Mouse (Mus musculus): Measurements from ENCODE around the gene Bend3.
A peak's percentile ranks its signal among the peaks of the same experiment; 100 is the strongest.

Bend3 gene

DNA sequence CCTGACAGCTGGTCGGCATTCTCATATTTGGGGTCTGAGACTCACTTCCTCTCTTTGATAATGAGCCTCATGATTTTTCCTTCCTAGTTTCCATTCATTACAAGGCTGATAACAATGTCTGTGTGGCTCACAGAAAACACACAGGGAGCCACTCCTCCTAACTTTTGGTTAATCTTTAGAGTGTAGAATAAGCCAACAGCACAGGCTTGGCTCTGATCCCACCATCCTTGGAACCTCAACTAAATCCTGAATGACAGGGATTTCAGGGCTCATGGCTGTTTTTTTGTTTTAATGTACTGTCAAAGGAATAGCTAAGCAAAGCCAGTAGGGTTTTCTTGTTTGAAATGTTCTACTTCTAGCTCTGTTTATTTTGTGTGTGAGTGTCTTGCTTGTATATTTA lies 55.8 kb downstream of the Bend3 start:
- DNase-seq = no peak

GRCm38 (mm10) chr10:43537652-43538051 lies 59.0 kb downstream of the Bend3 start:
- DNase-seq = no peak

DNA sequence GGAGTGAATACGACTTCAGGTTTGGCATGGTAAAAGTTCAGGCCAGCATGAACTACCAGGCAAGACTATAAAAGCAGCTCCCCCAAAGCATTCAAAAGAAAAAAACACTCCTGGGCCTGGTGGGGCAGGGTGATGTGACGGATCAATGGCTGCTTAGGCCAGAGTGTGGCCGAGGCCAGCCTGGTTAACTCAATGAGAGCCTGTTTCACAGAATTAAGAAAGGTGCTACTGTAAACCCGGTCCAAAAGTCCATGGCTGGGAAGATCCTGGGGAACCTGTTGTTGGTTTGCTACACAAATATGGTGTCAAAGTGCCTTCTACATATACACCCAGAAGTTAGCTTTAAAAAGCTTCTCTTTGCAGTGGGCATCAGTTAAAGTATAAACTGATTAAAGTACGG lies 60.2 kb downstream of the Bend3 start:
- no peak for DNase-seq

- DNase-seq = no peak
Observed at GRCm38 (mm10) chr10:43539746-43540310, 61.2 kb downstream of the Bend3 start.

DNA sequence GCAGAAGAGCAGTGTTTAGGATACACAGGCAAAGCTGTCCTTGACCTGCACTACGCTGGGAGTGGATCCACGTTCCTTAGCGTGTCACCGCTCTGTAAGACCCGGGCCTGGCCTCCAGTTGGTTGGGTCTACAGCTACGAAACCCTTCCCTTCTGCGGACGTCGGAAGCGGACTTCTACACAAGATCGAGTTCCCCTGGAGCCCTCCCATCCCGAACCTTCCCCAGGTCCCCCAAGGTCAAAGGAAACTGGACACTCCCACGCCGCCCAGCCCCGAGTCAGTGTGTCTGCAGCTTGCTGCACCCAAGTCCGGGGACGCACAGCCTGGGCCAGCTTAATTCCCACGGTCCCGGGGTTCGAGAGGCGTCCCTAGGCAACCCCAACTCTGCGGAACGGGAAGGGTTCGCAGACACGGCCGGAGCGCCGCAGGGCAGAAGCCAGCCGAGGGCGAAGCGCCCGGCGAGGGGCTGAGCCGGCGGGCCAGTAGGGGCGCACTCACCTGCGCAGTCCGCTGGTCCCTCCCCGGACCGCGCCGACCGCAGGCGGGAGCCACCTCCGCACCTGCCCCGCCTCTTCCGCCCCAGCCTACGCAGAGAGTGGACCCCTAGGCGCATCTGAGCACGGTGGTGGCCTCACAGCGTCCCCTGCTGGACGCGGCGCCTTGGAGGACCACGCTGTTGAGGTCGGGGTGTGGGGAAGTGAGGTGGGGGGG lies 62.0 kb downstream of the Bend3 start, which contains the start of gene 1700021F05Rik:
TSS of gene 1700021F05Rik (minus strand) at position 553 of the 711 bp plus-strand sequence.
- peak; percentile 98 to 99 for DNase-seq

GRCm38 (mm10) chr10:43541153-43541544 lies 62.5 kb downstream of the Bend3 start:
- DNase-seq = no peak

DNA sequence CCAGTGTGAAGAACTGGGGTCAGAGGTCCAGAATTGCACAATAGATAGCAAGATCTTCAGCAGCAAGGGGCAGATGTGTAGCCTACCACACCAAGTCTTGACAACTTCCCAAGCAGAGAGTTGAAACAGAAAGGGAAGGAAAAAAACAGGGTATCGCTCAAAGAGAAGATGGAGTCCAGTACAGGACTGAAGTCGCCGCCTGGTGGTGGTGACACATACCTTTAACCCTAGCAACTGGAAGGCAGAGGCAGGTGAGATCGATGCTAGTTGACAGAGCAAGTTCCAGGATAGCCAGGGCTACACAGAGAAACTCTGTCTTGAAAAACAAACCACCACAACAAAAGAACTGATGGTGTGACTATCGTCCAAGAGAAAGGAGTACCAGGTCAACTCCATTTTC lies 70.8 kb downstream of the Bend3 start:
- peak; percentile 34 to 51 for DNase-seq

GRCm38 (mm10) chr10:43550923-43551322 lies 72.3 kb downstream of the Bend3 start:
- DNase-seq = no peak

DNA sequence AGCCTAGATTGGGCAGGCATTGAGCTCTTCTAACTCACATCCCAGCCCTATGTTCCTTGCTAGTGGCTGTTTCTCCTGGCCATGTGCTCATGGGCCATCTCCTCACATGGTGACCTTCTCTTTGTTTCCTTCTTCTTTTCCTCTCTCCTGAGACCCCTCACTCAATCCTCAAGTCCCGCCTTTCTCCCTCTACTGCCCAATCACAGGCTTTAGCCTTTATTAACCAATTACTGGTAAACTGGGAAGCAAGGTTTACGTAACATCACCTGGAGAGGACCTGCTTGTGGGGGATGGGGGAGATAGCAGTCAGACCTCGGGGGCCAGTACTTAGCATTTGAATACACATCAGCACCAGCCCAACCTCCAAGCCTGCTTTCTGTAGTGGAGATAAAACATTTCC lies 72.8 kb downstream of the Bend3 start:
- no peak for DNase-seq

GRCm38 (mm10) chr10:43557630-43558165 lies 79.1 kb downstream of the Bend3 start:
- DNase-seq = no peak

DNA sequence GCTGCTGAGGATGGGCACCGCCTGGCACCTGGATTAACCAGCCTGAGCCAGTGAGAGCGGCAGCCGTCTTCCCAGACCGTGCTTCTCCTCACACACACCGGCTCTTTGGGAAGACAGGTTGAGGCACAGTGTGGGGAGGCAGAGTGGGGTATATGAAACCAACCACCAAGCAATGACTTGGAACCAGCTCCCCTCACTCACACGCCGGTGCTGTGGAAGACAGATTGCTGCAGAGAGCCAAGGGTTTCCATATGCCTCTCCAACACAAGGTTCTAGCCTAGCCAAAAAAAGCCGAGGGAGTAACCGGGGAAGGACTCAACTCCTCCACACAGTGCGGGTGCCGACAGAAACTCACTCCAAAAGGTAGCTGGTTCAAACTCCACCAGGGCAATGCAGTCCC lies 80.7 kb downstream of the Bend3 start:
- DNase-seq = no peak

DNA sequence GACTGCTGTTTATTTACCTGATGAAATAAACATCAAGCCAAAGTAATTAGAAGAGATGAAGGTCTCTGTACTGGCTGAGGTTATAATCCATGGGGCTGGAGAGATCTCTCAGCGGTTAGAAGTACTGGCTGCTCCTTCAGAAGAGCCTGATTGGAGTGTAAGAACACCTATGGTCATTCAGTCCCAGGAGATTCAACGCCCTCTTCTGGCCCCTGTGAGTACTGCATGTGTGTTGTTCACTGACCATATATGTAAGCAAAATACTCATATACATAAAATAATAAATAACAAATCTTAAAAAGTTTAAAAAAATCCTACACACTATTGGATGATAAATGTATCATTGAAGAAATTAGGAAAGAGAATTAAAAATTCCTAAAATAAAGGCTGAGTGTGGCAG lies 82.1 kb downstream of the Bend3 start:
- DNase-seq = no peak

GRCm38 (mm10) chr10:43561311-43561710 lies 82.7 kb downstream of the Bend3 start:
- DNase-seq = no peak

All from kidney, postnatal 4 days (tissue).